Mouse (Mus musculus) limb, embryonic 14.5 days (tissue): ENCODE measurements around the gene Otop3. TPM values are rescaled to one million over a fixed set of nuclear protein-coding genes. Genes with fewer than 3 reads are reported as not detected.

Experiments
- ATAC-seq: fragments of 200-750 bp; cut with Nextera tagmentation; 2 replicates; pipeline ENCODE4 v1.8.0; 2017; ENCODE audit warnings: low read depth, moderate number of reproducible peaks, moderate TSS enrichment; ENCODE audit not compliant: low FRiP score
- DNase-seq: peaks from one replicate; pipeline ENCODE4 v3.0.0-alpha.2; 2015; ENCODE audit warnings: low spot score
- H3K27ac ChIP-seq: fragments of 300-500 bp; sonication (generic); replicated peaks from 2 replicates; pipeline ENCODE4 v1.5.1; 2014; ENCODE audit warnings: low read depth, mild to moderate bottlenecking, low read length, moderate library complexity, mixed read lengths
- H3K27me3 ChIP-seq: fragments of 300-500 bp; sonication (generic); 2 replicates; pipeline ENCODE4 v1.6.1; 2014; ENCODE audit warnings: low read length, mixed read lengths; ENCODE audit not compliant: control insufficient read depth, insufficient read depth
- H3K36me3 ChIP-seq: fragments of 300-500 bp; sonication (generic); 2 replicates; pipeline ENCODE4 v1.6.1; 2014; ENCODE audit warnings: mild to moderate bottlenecking, low read length, moderate library complexity, mixed read lengths; ENCODE audit not compliant: control insufficient read depth, insufficient read depth
- H3K4me1 ChIP-seq: fragments of 300-500 bp; sonication (generic); 2 replicates; pipeline ENCODE4 v1.6.1; 2014; ENCODE audit warnings: antibody characterized with exemption, low read length, mixed read lengths; ENCODE audit not compliant: control insufficient read depth, insufficient read depth
- H3K4me2 ChIP-seq: fragments of 300-500 bp; sonication (generic); replicated peaks from 2 replicates; pipeline ENCODE4 v1.6.1; 2014; ENCODE audit warnings: low read depth, mild to moderate bottlenecking, low read length, moderate library complexity; ENCODE audit not compliant: severe bottlenecking
- H3K4me3 ChIP-seq: fragments of 300-500 bp; sonication (generic); replicated peaks from 2 replicates; pipeline ENCODE4 v1.5.1; 2014; ENCODE audit warnings: low read length
- H3K9ac ChIP-seq: fragments of 300-500 bp; sonication (generic); 2 replicates; pipeline ENCODE4 v1.6.1; 2014; ENCODE audit warnings: mild to moderate bottlenecking, low read depth, low read length, moderate library complexity; ENCODE audit not compliant: severe bottlenecking
- H3K9me3 ChIP-seq: fragments of 300-500 bp; sonication (generic); 2 replicates; pipeline ENCODE4 v1.6.1; 2016; ENCODE audit warnings: low read length; ENCODE audit not compliant: control insufficient read depth
- POLR2A ChIP-seq: fragments of 200-500 bp; IDR thresholded peaks from 2 replicates; pipeline ENCODE4 v1.8.0; 2012; ENCODE audit warnings: inconsistent platforms, mild to moderate bottlenecking, moderate library complexity, borderline replicate concordance; ENCODE audit not compliant: insufficient read depth, insufficient read length; ENCODE audit errors: extremely low read depth
- WGBS: fragments of 180-500 bp; shearing (Covaris S2); extraction: QIAGEN DNeasy Blood & Tissue Kit; methylation state at CpG from one replicate; pipeline ENCODE4 v1.1.7; 2014; 5-methylcytosine and 5-hydroxymethylcytosine counted together
- polyA plus RNA-seq, 2 experiments: library from polyadenylated mRNA; depleted of rRNA in 1 of 2; stranded (reverse) in 1 of 2; unstranded in 1 of 2; fragments of >200 nt; fragmentation: Nextera tagmentation in 1 of 2; extraction: Ambion mirVana in 1 of 2; gene quantifications; 2 replicates each; pipeline versions ENCODE4 v1.2.1 to v1.2.3; 2012 to 2014

Otop3 gene
- polyA plus RNA-seq, 2 experiments = not detected

- Histone ChIP-seq H3K36me3 (no peaks in the 10 kb centered on the region), H3K4me1 (peaks cover 13% of the 10 kb centered on the region; the same call in 1 of the 2 replicates), H3K4me2 (no peak overlapping the region), H3K27ac (no peak overlapping the region), H3K27me3 (peaks cover 59% of the 10 kb centered on the region), H3K9me3 (no peaks in the 10 kb centered on the region), H3K4me3 (no peak overlapping the region), H3K9ac (no peak overlapping the region)
- no peak for DNase-seq
- ATAC-seq = no peak
- TF ChIP-seq POLR2A = no peak
- 56% methylated on average over 1 of the region's 1 CpGs for WGBS
Observed at GRCm38 (mm10) chr11:115372015-115372414, 37.5 kb downstream of the Otop3 start.

GRCm38 (mm10) chr11:115372737-115373136 is 38.2 kb downstream of the Otop3 start:
- no peak overlapping the region for H3K4me2 ChIP-seq
- ATAC-seq (no peak), DNase-seq (no peak)
- peaks cover 6% of the 10 kb centered on the region; the same call in 1 of the 2 replicates for H3K4me1 ChIP-seq
- no peak overlapping the region for H3K9ac ChIP-seq
- H3K27me3 ChIP-seq = peaks cover 52% of the 10 kb centered on the region
- no peaks in the 10 kb centered on the region for H3K9me3 ChIP-seq
- no peak for TF ChIP-seq POLR2A
- H3K27ac ChIP-seq = no peak overlapping the region
- no peaks in the 10 kb centered on the region for H3K36me3 ChIP-seq
- H3K4me3 ChIP-seq = no peak overlapping the region
- WGBS = 52% methylated on average over 2 of the region's 2 CpGs

- Histone ChIP-seq H3K9ac (peak overlapping the region; percentile 31; the same call in 1 of the 2 replicates), H3K27me3 (peaks cover 41% of the 10 kb centered on the region), H3K4me3 (peak overlapping the region; percentile 32), H3K27ac (no peak overlapping the region), H3K4me1 (peaks cover 6% of the 10 kb centered on the region; the same call in 1 of the 2 replicates), H3K4me2 (peak overlapping the region; percentile 52), H3K36me3 (no peaks in the 10 kb centered on the region), H3K9me3 (no peaks in the 10 kb centered on the region)
- 2% methylated on average over 30 of the region's 30 CpGs for WGBS
- DNase-seq (no peak), ATAC-seq (no peak)
- TF ChIP-seq POLR2A = no peak
Observed at GRCm38 (mm10) chr11:115373805-115374694, 39.5 kb downstream of the Otop3 start.

- H3K27ac ChIP-seq = no peak overlapping the region
- no peaks in the 10 kb centered on the region for H3K9me3 ChIP-seq
- no peak overlapping the region; the same call in 1 of the 2 replicates for H3K4me3 ChIP-seq
- no peak for TF ChIP-seq POLR2A
- H3K4me2 ChIP-seq = peak overlapping the region; percentile 52; the same call in 1 of the 2 replicates
- H3K9ac ChIP-seq = no peak overlapping the region
- peaks cover 6% of the 10 kb centered on the region; the same call in 1 of the 2 replicates for H3K4me1 ChIP-seq
- ATAC-seq (no peak), DNase-seq (no peak)
- WGBS = 69% methylated on average over 12 of the region's 12 CpGs
- H3K27me3 ChIP-seq = peaks cover 40% of the 10 kb centered on the region
- no peaks in the 10 kb centered on the region for H3K36me3 ChIP-seq
Observed at GRCm38 (mm10) chr11:115374695-115375425, 40.3 kb downstream of the Otop3 start.

- Histone ChIP-seq H3K27ac (no peak overlapping the region), H3K9me3 (no peaks in the 10 kb centered on the region), H3K27me3 (peaks cover 22% of the 10 kb centered on the region), H3K36me3 (no peaks in the 10 kb centered on the region), H3K4me1 (peaks cover 6% of the 10 kb centered on the region; the same call in 1 of the 2 replicates), H3K4me2 (no peak overlapping the region), H3K9ac (no peak overlapping the region), H3K4me3 (no peak overlapping the region)
- no peak for TF ChIP-seq POLR2A
- ATAC-seq = no peak
- WGBS = 60% methylated on average over 7 of the region's 7 CpGs
- no peak for DNase-seq
Observed at GRCm38 (mm10) chr11:115376722-115377121, 42.2 kb downstream of the Otop3 start.
